Mouse (Mus musculus) thymus, adult 2 months (tissue): ENCODE results near the gene Exog.

ENCODE experiments used
- CTCF ChIP-seq: fragments of 200-500 bp; IDR thresholded peaks from 2 replicates; pipeline ENCODE4 v1.5.1; 2012; ENCODE audit warnings: mild to moderate bottlenecking, control low read depth, low read length, moderate library complexity, borderline replicate concordance; ENCODE audit not compliant: control insufficient read depth, poor library complexity, insufficient read depth; ENCODE audit errors: extremely low read depth
- POLR2A ChIP-seq: fragments of 200-500 bp; IDR thresholded peaks from 2 replicates; pipeline ENCODE4 v1.6.1; 2012; ENCODE audit warnings: mild to moderate bottlenecking, low read length, control low read depth, moderate library complexity; ENCODE audit not compliant: control insufficient read depth, poor library complexity, insufficient read depth; ENCODE audit errors: extremely low read depth

DNA sequence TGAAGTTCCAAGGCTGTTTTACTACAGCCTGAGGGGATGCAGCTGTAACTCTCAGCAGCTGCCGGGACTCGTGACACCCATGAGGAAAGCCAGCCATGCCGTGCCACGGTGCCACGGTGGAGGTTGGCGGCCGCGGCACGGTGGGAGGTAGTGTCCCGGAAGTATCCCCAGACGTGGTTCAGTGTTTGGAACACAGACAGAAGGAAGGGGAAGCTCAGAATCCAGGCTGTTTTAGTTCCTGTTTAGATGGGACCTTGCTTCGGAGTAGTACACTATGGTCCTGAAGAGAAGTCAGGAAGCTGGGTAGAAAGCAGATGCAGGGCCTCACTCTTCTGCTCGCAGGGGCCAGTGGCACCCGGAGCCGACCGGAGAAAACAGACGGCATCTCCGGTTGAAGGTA lies 26.7 kb upstream of the Exog start:
- TF ChIP-seq CTCF (no peak), POLR2A (no peak)
